ENCODE assay signal across 17 mouse cellular contexts in the genomic region with DNA sequence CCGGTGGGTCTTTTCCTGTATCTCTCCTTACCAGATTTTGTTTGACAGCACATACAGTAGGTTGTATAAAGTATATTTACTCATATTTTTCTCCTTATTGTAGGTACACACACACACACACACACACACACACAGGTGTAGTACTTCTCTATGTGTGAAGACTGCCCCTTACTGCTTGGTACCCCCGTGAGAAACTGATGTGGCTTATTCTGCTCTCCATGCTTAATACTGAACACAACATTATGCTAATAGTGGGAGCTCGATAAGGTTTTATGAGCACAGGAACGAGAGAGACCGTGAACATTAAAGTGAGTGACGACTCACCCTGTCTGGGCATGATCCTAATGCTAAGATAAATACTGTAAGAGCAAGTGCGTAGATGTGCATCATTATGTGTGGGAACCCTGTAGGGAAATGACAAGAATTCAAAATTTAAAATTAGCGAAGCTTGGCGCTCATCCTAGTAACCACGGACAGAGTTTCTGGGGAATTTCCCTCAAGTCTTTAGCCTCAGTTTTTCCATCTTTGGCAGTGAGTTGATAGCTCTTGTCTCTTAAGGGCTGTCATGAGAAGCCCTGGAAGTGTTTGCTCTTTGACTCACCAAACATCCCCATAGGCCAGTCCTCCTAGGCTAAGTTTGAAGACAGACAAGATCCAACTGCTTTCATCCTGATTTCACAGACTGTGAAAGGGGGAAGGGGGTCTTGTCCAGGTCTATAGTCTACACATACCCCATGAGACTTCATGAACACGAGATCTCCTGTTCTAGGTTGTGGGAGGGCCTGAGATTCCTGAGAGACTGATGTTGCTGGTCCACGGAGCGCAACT. TPM values are rescaled to one million over a fixed set of nuclear protein-coding genes. Genes with fewer than 3 reads are reported as not detected.
A peak's percentile ranks its signal among the peaks of the same experiment; 100 is the strongest.
DNase-seq lines count a peak whose midpoint lies in the region; ATAC-seq and TF ChIP-seq lines count a peak whose summit lies in the region.
"Had no signal": no experiment of that assay in that cellular context is flagged by ENCODE, and none has a peak within 500 bp of the region (broad histone marks: within the 10 kb centered on the region; RNA-seq: fewer than 3 reads in every experiment).

No protein-coding gene starts in this region.

- H3K9me3 ChIP-seq in heart, embryonic 16.5 days (replicated peaks; ENCODE audit: control insufficient read depth, low read length) = 0 out of 2 replicates have a peak, but pooled peaks cover 4% of the 10 kb centered on the region
- H3K9me3 ChIP-seq in limb, embryonic 13.5 days = no peaks in the 10 kb centered on the region
- no peaks in the 10 kb centered on the region for H3K9me3 ChIP-seq in forebrain, embryonic 15.5 days
- H3K9me3 ChIP-seq: intestine, embryonic 15.5 days had no signal

- in situ Hi-C loops in Patski (cut with MboI; ENCODE audit: low pct_unique_long_range_greater_than_20kb) = no loop called here

- H3K4me2 ChIP-seq in heart, embryonic 16.5 days (ENCODE audit: low read depth, low read length) = no peak overlapping the region
- peak overlapping the region; percentile 12; the same call in 1 of the 2 replicates for H3K4me2 ChIP-seq in limb, embryonic 13.5 days (replicated peaks)
- no peak overlapping the region for H3K4me2 ChIP-seq in forebrain, embryonic 15.5 days (replicated peaks)
- H3K4me2 ChIP-seq: intestine, embryonic 15.5 days had no signal

- intact Hi-C loops in heart, postnatal 36 days (cut with DNase I) = no loop called here

- no peak for TF ChIP-seq CTCF in Patski (IDR thresholded peaks at IDR 0.05)

- CTCF ChIA-PET in Patski (lab: Charles Lee) = interaction anchor here (1.3 to 2.1 kb wide), 10 partner anchors 10 to 146 kb away, joined by 3 to 8 read pairs (median 5); partner anchors contain the start of gene Lhfp

- 0 out of 2 replicates have a peak overlapping the region, but pooled peaks have one; percentile 3 for H3K27ac ChIP-seq in heart, embryonic 16.5 days (ENCODE audit: low read length)
- no peak overlapping the region; the same call in 1 of the 2 replicates for H3K27ac ChIP-seq in limb, embryonic 13.5 days
- H3K27ac ChIP-seq in forebrain, embryonic 15.5 days (replicated peaks) = no peak overlapping the region
- H3K27ac ChIP-seq: intestine, embryonic 15.5 days; kidney, postnatal 0 days had no signal

- H3K9ac ChIP-seq in heart, embryonic 16.5 days (ENCODE audit: low read length) = no peak overlapping the region
- no peak overlapping the region for H3K9ac ChIP-seq in limb, embryonic 13.5 days
- no peak overlapping the region for H3K9ac ChIP-seq in forebrain, embryonic 15.5 days (replicated peaks)
- H3K9ac ChIP-seq: intestine, embryonic 15.5 days; liver, postnatal 0 days had no signal

- DNase-seq in heart, postnatal 36 days = no peak
- DNase-seq in 3T3-L1 (ENCODE audit: low read depth, low spot score) = peak; percentile 83
- DNase-seq in Patski (ENCODE audit: low read depth, low spot score) = peak; percentile 68
- no peak for DNase-seq in layer of hippocampus, adult 11-12 months (ENCODE audit: low spot score)
- no peak for DNase-seq in frontal cortex, postnatal 25 days (ENCODE audit: low spot score in 2 of 2)
- DNase-seq: cerebellum, adult 8-10 months; embryo, embryonic 11 days; gastrocnemius, postnatal 10 days; heart, postnatal 14 days; liver, postnatal 0 days; right cerebral cortex, postnatal 4 days; thymus, postnatal 25 days had no signal

- POLR2A ChIA-PET in Patski (lab: Charles Lee) = interaction anchor here (1.5 to 2.6 kb wide), 3 partner anchors 10 to 37 kb away, joined by 7 to 13 read pairs (median 10); no protein-coding TSS in a partner anchor

- peaks cover 5% of the 10 kb centered on the region; the same call in 1 of the 2 replicates for H3K36me3 ChIP-seq in heart, embryonic 16.5 days (ENCODE audit: control insufficient read depth, insufficient read depth)
- H3K36me3 ChIP-seq in limb, embryonic 13.5 days = no peaks in the 10 kb centered on the region
- H3K36me3 ChIP-seq in forebrain, embryonic 15.5 days = no peaks in the 10 kb centered on the region
- H3K36me3 ChIP-seq: intestine, embryonic 15.5 days had no signal

- 72% methylated on average over 13 of the region's 13 CpGs for WGBS in heart, embryonic 16.5 days
- WGBS in limb, embryonic 13.5 days = 55% methylated on average over 13 of the region's 13 CpGs
- WGBS in forebrain, embryonic 15.5 days = 86% methylated on average over 13 of the region's 13 CpGs

- no peak for ATAC-seq in heart, embryonic 16.5 days (replicated peaks; ENCODE audit: extremely low read depth, insufficient read depth, low FRiP score)
- no peak for ATAC-seq in Patski
- ATAC-seq in limb, embryonic 13.5 days (ENCODE audit: low FRiP score, low read depth) = peak; percentile 72; the same call in 1 of the 2 replicates
- no peak for ATAC-seq in forebrain, embryonic 15.5 days (replicated peaks)
- ATAC-seq: intestine, embryonic 15.5 days; liver, postnatal 0 days had no signal

- no peak overlapping the region for H3K4me3 ChIP-seq in heart, embryonic 16.5 days (ENCODE audit: low read length)
- no peak overlapping the region for H3K4me3 ChIP-seq in limb, embryonic 13.5 days
- no peak overlapping the region for H3K4me3 ChIP-seq in forebrain, embryonic 15.5 days
- H3K4me3 ChIP-seq: intestine, embryonic 15.5 days had no signal

- no peaks in the 10 kb centered on the region for H3K27me3 ChIP-seq in heart, embryonic 16.5 days (ENCODE audit: control insufficient read depth, insufficient read depth, low read length)
- no peaks in the 10 kb centered on the region for H3K27me3 ChIP-seq in Patski
- no peaks in the 10 kb centered on the region for H3K27me3 ChIP-seq in limb, embryonic 13.5 days
- no peaks in the 10 kb centered on the region for H3K27me3 ChIP-seq in forebrain, embryonic 15.5 days
- H3K27me3 ChIP-seq: intestine, embryonic 15.5 days had no signal

- peaks cover 48% of the 10 kb centered on the region for H3K4me1 ChIP-seq in heart, embryonic 16.5 days (ENCODE audit: control insufficient read depth, insufficient read depth, low read length)
- peaks cover 47% of the 10 kb centered on the region for H3K4me1 ChIP-seq in limb, embryonic 13.5 days
- no peaks in the 10 kb centered on the region for H3K4me1 ChIP-seq in forebrain, embryonic 15.5 days

RNA-seq across cellular contexts. Expression of gene Lhfp, which starts 24.2 kb away (rescaled TPM):
- 100 and 104 TPM in 2 replicates for polyA plus RNA-seq in heart, embryonic 16.5 days (2015; fragmentation: Nextera tagmentation; extraction: Ambion mirVana)
- total RNA-seq in heart, postnatal 36 days (2021) = 10 to 100 TPM; 48.1 to 57.9 TPM
- polyA plus RNA-seq in Patski (2021) = 589 TPM
- 94.2 and 98.0 TPM in 2 replicates for polyA plus RNA-seq in limb, embryonic 13.5 days (2015; fragmentation: Nextera tagmentation; extraction: Ambion mirVana)
- 40.1 and 41.0 TPM in 2 replicates for polyA plus RNA-seq in forebrain, embryonic 15.5 days (2015; fragmentation: Nextera tagmentation; extraction: Ambion mirVana)

RNA-seq across cellular contexts. Expression of gene Cog6, which starts 48.4 kb away (rescaled TPM):
- polyA plus RNA-seq in heart, embryonic 16.5 days (2015; fragmentation: Nextera tagmentation; extraction: Ambion mirVana) = 57.4 and 59.0 TPM in 2 replicates
- total RNA-seq in heart, postnatal 36 days (2021) = 10 to 100 TPM; 54.1 to 55.3 TPM
- polyA plus RNA-seq in Patski (2021) = 53.0 TPM
- 47.0 and 52.7 TPM in 2 replicates for polyA plus RNA-seq in limb, embryonic 13.5 days (2015; fragmentation: Nextera tagmentation; extraction: Ambion mirVana)
- 63.9 and 72.0 TPM in 2 replicates for polyA plus RNA-seq in forebrain, embryonic 15.5 days (2015; fragmentation: Nextera tagmentation; extraction: Ambion mirVana)

Comparison
In these comparisons a context has a peak if more than half of its experiments do, and no peak if none do; other contexts are left out.
1. DNase-seq: peak in 3T3-L1 (single experiment) and Patski (single experiment); none in heart, postnatal 36 days (0 of 2), layer of hippocampus, adult 11-12 months (single experiment) and frontal cortex, postnatal 25 days (0 of 2).